Mouse (Mus musculus): ENCODE data around the gene Lmna.

DNA sequence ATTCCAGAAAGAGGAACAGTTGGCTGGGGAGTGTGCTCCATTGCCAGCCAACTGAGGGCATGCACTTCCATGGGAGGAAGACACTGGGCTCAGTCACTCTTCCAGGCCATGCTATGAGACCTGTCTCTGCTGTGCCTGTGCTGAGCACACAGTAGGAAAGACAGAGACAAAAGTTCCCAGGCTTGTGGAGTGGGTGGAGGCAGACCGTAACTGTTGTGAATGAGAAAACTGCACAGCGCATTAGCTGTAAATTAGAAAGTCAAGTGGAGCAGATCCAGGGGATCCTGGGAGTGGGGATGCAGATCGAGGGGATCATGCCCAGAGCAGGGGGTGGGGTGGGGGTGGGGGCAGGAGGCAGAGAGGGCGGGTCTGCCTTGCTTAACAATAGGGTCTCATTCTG, 70.2 kb downstream of the Lmna start:
- no peak for TF ChIP-seq CTCF (IDR thresholded peaks at IDR 0.05; ENCODE audit: borderline replicate concordance, insufficient read depth, low read depth, low read length)
- TF ChIP-seq POLR2A (IDR thresholded peaks at IDR 0.05; ENCODE audit: borderline replicate concordance, insufficient read depth, low read length) = no peak
